Mouse (Mus musculus) layer of hippocampus, postnatal 10 days (tissue): ENCODE data around the gene Ormdl3. TPM values are rescaled to one million over a fixed set of nuclear protein-coding genes. Genes with fewer than 3 reads are reported as not detected.
"Not testable (repeated sequence)": the region's sequence is repeated elsewhere in the genome, so short reads cannot be mapped to it uniquely, and the experiment has no call there.

Source experiments
- DNase-seq, 2 experiments: peaks; one replicate each; pipeline ENCODE4 v3.0.0; 2021; ENCODE audit warnings: low spot score in 2 of 2
- long read RNA-seq: library from polyadenylated mRNA; stranded (forward); transcript quantifications from one replicate; pipeline ENCODE4 v2.0.0, GENCODE M21; 2023
- total RNA-seq, 2 experiments: library from RNA; stranded (reverse); gene quantifications; 2 replicates each; pipeline ENCODE4 v1.2.3; 2021

Gene Ormdl3
- 10 to 100 TPM; 53.6 to 56.9 TPM for total RNA-seq
- long read RNA-seq, transcript Ormdl3-201 (4 exons, 2,184 nt) = major isoform, 20 of 35 reads
- long read RNA-seq, partial matches to known transcripts = 2 of 35 reads
- long read RNA-seq, other reads (novel, unspliced or antisense) = 13 of 35 reads

GRCm38 (mm10) chr11:98586892-98587563, at the start of gene Ormdl3:
Gene Ormdl3, minus strand, starts transcription at chr11:98587368.
- DNase-seq = peak; percentile 99

GRCm38 (mm10) chr11:98635312-98635970, 48.3 kb upstream of the Ormdl3 start:
- DNase-seq = peak; percentile 7 to 14

- DNase-seq = no peak
Observed at GRCm38 (mm10) chr11:98630646-98631045, 43.5 kb upstream of the Ormdl3 start.

GRCm38 (mm10) chr11:98628706-98629105, 41.5 kb upstream of the Ormdl3 start:
- DNase-seq = no peak

GRCm38 (mm10) chr11:98625611-98626410, 38.6 kb upstream of the Ormdl3 start, which contains the start of the genes Gm12355 and Gsdma3:
Gene Gm12355, minus strand, starts transcription at chr11:98625661.
Gene Gsdma3, plus strand, starts transcription at chr11:98626360.
- no peak for DNase-seq

- DNase-seq = not testable (repeated sequence)
Observed at GRCm38 (mm10) chr11:98624381-98624780, 37.2 kb upstream of the Ormdl3 start.

- DNase-seq = not testable (repeated sequence)
Observed at GRCm38 (mm10) chr11:98623981-98624380, 36.8 kb upstream of the Ormdl3 start.

- DNase-seq = no peak
Observed at GRCm38 (mm10) chr11:98620791-98621190, 33.6 kb upstream of the Ormdl3 start.

- no peak for DNase-seq
Observed at GRCm38 (mm10) chr11:98606763-98607162, 19.6 kb upstream of the Ormdl3 start.

GRCm38 (mm10) chr11:98604911-98605310, 17.7 kb upstream of the Ormdl3 start:
- DNase-seq = not testable (repeated sequence)

GRCm38 (mm10) chr11:98603953-98604352, 16.8 kb upstream of the Ormdl3 start:
- no peak for DNase-seq

GRCm38 (mm10) chr11:98602090-98602690, 15.0 kb upstream of the Ormdl3 start:
- DNase-seq = no peak

- no peak for DNase-seq
Observed at GRCm38 (mm10) chr11:98599291-98599690, 12.1 kb upstream of the Ormdl3 start.

- DNase-seq = peak; percentile 47 to 62
Observed at GRCm38 (mm10) chr11:98598851-98599290, 11.7 kb upstream of the Ormdl3 start.

GRCm38 (mm10) chr11:98597991-98598390, 10.8 kb upstream of the Ormdl3 start, which contains the start of gene Lrrc3c:
Gene Lrrc3c, plus strand, starts transcription at chr11:98598291.
- peak in 1 of 2 experiments; percentile 2 for DNase-seq

GRCm38 (mm10) chr11:98597363-98597762, 10.2 kb upstream of the Ormdl3 start:
- DNase-seq = peak; percentile 40 to 43

- no peak for DNase-seq
Observed at GRCm38 (mm10) chr11:98595955-98596354, 8.8 kb upstream of the Ormdl3 start.

- DNase-seq = no peak
Observed at GRCm38 (mm10) chr11:98595473-98595872, 8.3 kb upstream of the Ormdl3 start.

GRCm38 (mm10) chr11:98595021-98595420, 7.9 kb upstream of the Ormdl3 start:
- no peak for DNase-seq

- no peak for DNase-seq
Observed at GRCm38 (mm10) chr11:98590548-98591445, 3.6 kb upstream of the Ormdl3 start.
